Mouse (Mus musculus) spleen, adult 2 months (tissue): ENCODE measurements around the gene Akap6.

Source experiments
- CTCF ChIP-seq: fragments of 200-500 bp; IDR thresholded peaks from 2 replicates; pipeline ENCODE4 v1.5.1; 2011; ENCODE audit warnings: mild to moderate bottlenecking, inconsistent platforms; ENCODE audit not compliant: insufficient read depth, insufficient read length, insufficient replicate concordance; ENCODE audit errors: extremely low read depth
- POLR2A ChIP-seq: fragments of 200-500 bp; IDR thresholded peaks from 2 replicates; pipeline ENCODE4 v1.6.1; 2011; ENCODE audit warnings: low read depth, low read length, inconsistent platforms

GRCm38 (mm10) chr12:52904046-52904445, 204.9 kb downstream of the Akap6 start:
- TF ChIP-seq CTCF = no peak
- no peak for TF ChIP-seq POLR2A
